Mouse (Mus musculus) gastrocnemius, adult 18-20 months (tissue): Measurements from ENCODE around the gene Lcat. TPM values are rescaled to one million over a fixed set of nuclear protein-coding genes. Genes with fewer than 3 reads are reported as not detected.

ENCODE experiments used
- DNase-seq: peaks from one replicate; pipeline ENCODE4 v3.0.0; 2021; ENCODE audit warnings: low spot score
- total RNA-seq, 2 experiments: library from RNA; stranded (reverse); gene quantifications; 2 replicates each; pipeline ENCODE4 v1.2.3; 2021

The Lcat gene
- total RNA-seq, 2 experiments from 2014 or later, result 0.16 to 0.66 TPM

GRCm38 (mm10) chr8:105949350-105949749 lies 6.2 kb upstream of the Lcat start:
- no peak for DNase-seq

- no peak for DNase-seq
Observed at GRCm38 (mm10) chr8:105942542-105942941, 640 bp downstream of the Lcat start.

GRCm38 (mm10) chr8:105942026-105942425 lies 1.2 kb downstream of the Lcat start:
- no peak for DNase-seq

- DNase-seq, result no peak
Observed at GRCm38 (mm10) chr8:105938306-105938669, 4.9 kb downstream of the Lcat start, which contains the start of gene Psmb10. Gene Psmb10, minus strand, starts transcription at chr8:105938444.

- DNase-seq, result peak; percentile 38
Observed at GRCm38 (mm10) chr8:105937496-105938305, 5.5 kb downstream of the Lcat start.

- peak; percentile 89 for DNase-seq
Observed at GRCm38 (mm10) chr8:105936866-105937475, 6.2 kb downstream of the Lcat start.

GRCm38 (mm10) chr8:105935863-105936603 lies 7.1 kb downstream of the Lcat start:
- DNase-seq, result no peak

- DNase-seq, result no peak
Observed at GRCm38 (mm10) chr8:105935105-105935504, 8.1 kb downstream of the Lcat start.

- DNase-seq, result no peak
Observed at GRCm38 (mm10) chr8:105933762-105934161, 9.4 kb downstream of the Lcat start, which contains the start of gene Ctrl. Gene Ctrl, minus strand, starts transcription at chr8:105933862.

GRCm38 (mm10) chr8:105932525-105932924 lies 10.7 kb downstream of the Lcat start:
- no peak for DNase-seq

GRCm38 (mm10) chr8:105931271-105931670 lies 11.9 kb downstream of the Lcat start:
- DNase-seq, result no peak

GRCm38 (mm10) chr8:105930602-105931001 lies 12.6 kb downstream of the Lcat start:
- peak; percentile 88 for DNase-seq

- DNase-seq, result no peak
Observed at GRCm38 (mm10) chr8:105925123-105925522, 18.1 kb downstream of the Lcat start.

- DNase-seq, result no peak
Observed at GRCm38 (mm10) chr8:105919390-105919789, 23.8 kb downstream of the Lcat start.

GRCm38 (mm10) chr8:105900941-105901616 lies 42.1 kb downstream of the Lcat start:
- DNase-seq, result no peak

- DNase-seq, result peak; percentile 91
Observed at GRCm38 (mm10) chr8:105900180-105900940, 42.8 kb downstream of the Lcat start, which contains the start of gene Pskh1. Gene Pskh1, plus strand, starts transcription at chr8:105900441.

GRCm38 (mm10) chr8:105897801-105898480 lies 45.2 kb downstream of the Lcat start:
- no peak for DNase-seq

- peak; percentile 65 for DNase-seq
Observed at GRCm38 (mm10) chr8:105893339-105893738, 49.8 kb downstream of the Lcat start, which contains the start of gene Nrn1l. Gene Nrn1l, plus strand, starts transcription at chr8:105893567.

GRCm38 (mm10) chr8:105892432-105892831 lies 50.8 kb downstream of the Lcat start:
- DNase-seq, result no peak

- peak; percentile 67 for DNase-seq
Observed at GRCm38 (mm10) chr8:105890870-105891269, 52.3 kb downstream of the Lcat start.
